Mouse (Mus musculus): ENCODE data around the gene Ube2h. TPM values are rescaled to one million over a fixed set of nuclear protein-coding genes. Genes with fewer than 3 reads are reported as not detected.
A peak's percentile ranks its signal among the peaks of the same experiment; 100 is the strongest.

The Ube2h gene
- polyA plus RNA-seq, 1 experiment from 2014 or later: 58.4 TPM

- Histone ChIP-seq H3K4me1 (ENCODE audit: control insufficient read depth, insufficient read depth, low read length) (peaks cover 7% of the 10 kb centered on the region; the same call in 1 of the 2 replicates), H3K9me3 (replicated peaks; ENCODE audit: control insufficient read depth, low read length) (no peaks in the 10 kb centered on the region), H3K9ac (ENCODE audit: low read depth, low read length) (no peak overlapping the region), H3K27me3 (ENCODE audit: control insufficient read depth, insufficient read depth, low read length) (no peaks in the 10 kb centered on the region), H3K4me3 (ENCODE audit: low read depth, low read length) (no peak overlapping the region), H3K4me2 (peak overlapping the region; percentile 12; the same call in 1 of the 2 replicates), H3K36me3 (ENCODE audit: control insufficient read depth, insufficient read depth, low read length) (no peaks in the 10 kb centered on the region), H3K27ac (ENCODE audit: low read depth, low read length) (no peak overlapping the region; the same call in 1 of the 2 replicates)
- ATAC-seq (replicated peaks; ENCODE audit: insufficient number of reproducible peaks, low FRiP score, low TSS enrichment): no peak; the same call in 1 of the 2 replicates
- 20% methylated on average over 5 of the region's 5 CpGs for WGBS (ENCODE audit: insufficient replicate concordance)
These were observed 32.6 kb upstream of the Ube2h start for GRCm38 (mm10) chr6:30336912-30337311.

- 56% methylated on average over 4 of the region's 4 CpGs for WGBS (ENCODE audit: insufficient replicate concordance)
These were observed 27.9 kb upstream of the Ube2h start for GRCm38 (mm10) chr6:30332262-30332661.

GRCm38 (mm10) chr6:30330706-30331105 lies 26.4 kb upstream of the Ube2h start:
- no peak for ATAC-seq (replicated peaks; ENCODE audit: insufficient number of reproducible peaks, low FRiP score, low TSS enrichment)
- no peaks in the 10 kb centered on the region for H3K27me3 ChIP-seq (ENCODE audit: control insufficient read depth, insufficient read depth, low read length)
- 69% methylated on average over 5 of the region's 5 CpGs for WGBS (ENCODE audit: insufficient replicate concordance)
- H3K27ac ChIP-seq (ENCODE audit: low read depth, low read length): no peak overlapping the region
- no peaks in the 10 kb centered on the region for H3K4me1 ChIP-seq (ENCODE audit: control insufficient read depth, insufficient read depth, low read length)
- H3K9me3 ChIP-seq (replicated peaks; ENCODE audit: control insufficient read depth, low read length): no peaks in the 10 kb centered on the region
- no peak overlapping the region for H3K9ac ChIP-seq (ENCODE audit: low read depth, low read length)
- no peaks in the 10 kb centered on the region for H3K36me3 ChIP-seq (ENCODE audit: control insufficient read depth, insufficient read depth, low read length)
- no peak overlapping the region for H3K4me3 ChIP-seq (ENCODE audit: low read depth, low read length)
- H3K4me2 ChIP-seq: no peak overlapping the region

More at GRCm38 (mm10) chr6:30332262-30332661, 27.9 kb upstream of the Ube2h start:
- ATAC-seq (replicated peaks; ENCODE audit: insufficient number of reproducible peaks, low FRiP score, low TSS enrichment): no peak
- no peak overlapping the region for H3K9ac ChIP-seq (ENCODE audit: low read depth, low read length)
- H3K36me3 ChIP-seq (ENCODE audit: control insufficient read depth, insufficient read depth, low read length): no peaks in the 10 kb centered on the region
- H3K27me3 ChIP-seq (ENCODE audit: control insufficient read depth, insufficient read depth, low read length): no peaks in the 10 kb centered on the region
- no peak overlapping the region for H3K27ac ChIP-seq (ENCODE audit: low read depth, low read length)
- no peak overlapping the region for H3K4me2 ChIP-seq
- no peak overlapping the region for H3K4me3 ChIP-seq (ENCODE audit: low read depth, low read length)
- H3K9me3 ChIP-seq (replicated peaks; ENCODE audit: control insufficient read depth, low read length): no peaks in the 10 kb centered on the region
- no peaks in the 10 kb centered on the region; the same call in 1 of the 2 replicates for H3K4me1 ChIP-seq (ENCODE audit: control insufficient read depth, insufficient read depth, low read length)

- no peak overlapping the region for H3K4me2 ChIP-seq
- ATAC-seq (replicated peaks; ENCODE audit: insufficient number of reproducible peaks, low FRiP score, low TSS enrichment): no peak
- H3K36me3 ChIP-seq (ENCODE audit: control insufficient read depth, insufficient read depth, low read length): no peaks in the 10 kb centered on the region
- no peak overlapping the region for H3K4me3 ChIP-seq (ENCODE audit: low read depth, low read length)
- no peaks in the 10 kb centered on the region for H3K27me3 ChIP-seq (ENCODE audit: control insufficient read depth, insufficient read depth, low read length)
- H3K4me1 ChIP-seq (ENCODE audit: control insufficient read depth, insufficient read depth, low read length): no peaks in the 10 kb centered on the region
- no peak overlapping the region for H3K9ac ChIP-seq (ENCODE audit: low read depth, low read length)
- no peaks in the 10 kb centered on the region for H3K9me3 ChIP-seq (replicated peaks; ENCODE audit: control insufficient read depth, low read length)
- H3K27ac ChIP-seq (ENCODE audit: low read depth, low read length): 0 out of 2 replicates have a peak overlapping the region, but pooled peaks have one; percentile 15
- WGBS (ENCODE audit: insufficient replicate concordance): 58% methylated on average over 4 of the region's 4 CpGs
These were observed 21.7 kb upstream of the Ube2h start for GRCm38 (mm10) chr6:30325932-30326501.

GRCm38 (mm10) chr6:30321002-30321401 lies 16.7 kb upstream of the Ube2h start:
- no peaks in the 10 kb centered on the region for H3K27me3 ChIP-seq (ENCODE audit: control insufficient read depth, insufficient read depth, low read length)
- WGBS (ENCODE audit: insufficient replicate concordance): 55% methylated on average over 4 of the region's 4 CpGs
- H3K4me2 ChIP-seq: no peak overlapping the region
- no peaks in the 10 kb centered on the region for H3K36me3 ChIP-seq (ENCODE audit: control insufficient read depth, insufficient read depth, low read length)
- H3K4me1 ChIP-seq (ENCODE audit: control insufficient read depth, insufficient read depth, low read length): no peaks in the 10 kb centered on the region
- ATAC-seq (replicated peaks; ENCODE audit: insufficient number of reproducible peaks, low FRiP score, low TSS enrichment): no peak
- no peak overlapping the region for H3K4me3 ChIP-seq (ENCODE audit: low read depth, low read length)
- H3K27ac ChIP-seq (ENCODE audit: low read depth, low read length): no peak overlapping the region
- no peaks in the 10 kb centered on the region for H3K9me3 ChIP-seq (replicated peaks; ENCODE audit: control insufficient read depth, low read length)
- no peak overlapping the region for H3K9ac ChIP-seq (ENCODE audit: low read depth, low read length)

- no peaks in the 10 kb centered on the region for H3K4me1 ChIP-seq (ENCODE audit: control insufficient read depth, insufficient read depth, low read length)
- no peak overlapping the region for H3K4me2 ChIP-seq
- no peak for ATAC-seq (replicated peaks; ENCODE audit: insufficient number of reproducible peaks, low FRiP score, low TSS enrichment)
- H3K9ac ChIP-seq (ENCODE audit: low read depth, low read length): no peak overlapping the region
- H3K36me3 ChIP-seq (ENCODE audit: control insufficient read depth, insufficient read depth, low read length): no peaks in the 10 kb centered on the region
- H3K9me3 ChIP-seq (replicated peaks; ENCODE audit: control insufficient read depth, low read length): no peaks in the 10 kb centered on the region
- 76% methylated on average over 5 of the region's 5 CpGs for WGBS (ENCODE audit: insufficient replicate concordance)
- no peak overlapping the region for H3K27ac ChIP-seq (ENCODE audit: low read depth, low read length)
- no peaks in the 10 kb centered on the region for H3K27me3 ChIP-seq (ENCODE audit: control insufficient read depth, insufficient read depth, low read length)
- no peak overlapping the region for H3K4me3 ChIP-seq (ENCODE audit: low read depth, low read length)
These were observed 14.9 kb upstream of the Ube2h start for GRCm38 (mm10) chr6:30319216-30319615.

GRCm38 (mm10) chr6:30312006-30312405 lies 7.7 kb upstream of the Ube2h start:
- H3K27ac ChIP-seq (ENCODE audit: low read depth, low read length): no peak overlapping the region
- H3K36me3 ChIP-seq (ENCODE audit: control insufficient read depth, insufficient read depth, low read length): no peaks in the 10 kb centered on the region
- 69% methylated on average over 1 of the region's 1 CpGs for WGBS (ENCODE audit: insufficient replicate concordance)
- no peak for ATAC-seq (replicated peaks; ENCODE audit: insufficient number of reproducible peaks, low FRiP score, low TSS enrichment)
- no peaks in the 10 kb centered on the region for H3K9me3 ChIP-seq (replicated peaks; ENCODE audit: control insufficient read depth, low read length)
- no peaks in the 10 kb centered on the region for H3K27me3 ChIP-seq (ENCODE audit: control insufficient read depth, insufficient read depth, low read length)
- H3K9ac ChIP-seq (ENCODE audit: low read depth, low read length): no peak overlapping the region
- peaks cover 18% of the 10 kb centered on the region for H3K4me1 ChIP-seq (ENCODE audit: control insufficient read depth, insufficient read depth, low read length)
- no peak overlapping the region for H3K4me2 ChIP-seq
- no peak overlapping the region for H3K4me3 ChIP-seq (ENCODE audit: low read depth, low read length)

GRCm38 (mm10) chr6:30308751-30309150 lies 4.4 kb upstream of the Ube2h start:
- H3K27me3 ChIP-seq (ENCODE audit: control insufficient read depth, insufficient read depth, low read length): no peaks in the 10 kb centered on the region
- no peak overlapping the region for H3K9ac ChIP-seq (ENCODE audit: low read depth, low read length)
- H3K4me3 ChIP-seq (ENCODE audit: low read depth, low read length): no peak overlapping the region
- H3K9me3 ChIP-seq (replicated peaks; ENCODE audit: control insufficient read depth, low read length): no peaks in the 10 kb centered on the region
- WGBS (ENCODE audit: insufficient replicate concordance): 16% methylated on average over 4 of the region's 4 CpGs
- no peaks in the 10 kb centered on the region for H3K36me3 ChIP-seq (ENCODE audit: control insufficient read depth, insufficient read depth, low read length)
- H3K4me2 ChIP-seq: no peak overlapping the region
- no peak for ATAC-seq (replicated peaks; ENCODE audit: insufficient number of reproducible peaks, low FRiP score, low TSS enrichment)
- peaks cover 28% of the 10 kb centered on the region for H3K4me1 ChIP-seq (ENCODE audit: control insufficient read depth, insufficient read depth, low read length)
- H3K27ac ChIP-seq (ENCODE audit: low read depth, low read length): peak overlapping the region; percentile 85

GRCm38 (mm10) chr6:30307691-30308090 lies 3.4 kb upstream of the Ube2h start:
- peak; percentile 84 for ATAC-seq (replicated peaks; ENCODE audit: insufficient number of reproducible peaks, low FRiP score, low TSS enrichment)
- no peaks in the 10 kb centered on the region for H3K36me3 ChIP-seq (ENCODE audit: control insufficient read depth, insufficient read depth, low read length)
- H3K4me2 ChIP-seq: peak overlapping the region; percentile 37
- H3K4me1 ChIP-seq (ENCODE audit: control insufficient read depth, insufficient read depth, low read length): peaks cover 28% of the 10 kb centered on the region
- no peaks in the 10 kb centered on the region for H3K9me3 ChIP-seq (replicated peaks; ENCODE audit: control insufficient read depth, low read length)
- H3K9ac ChIP-seq (ENCODE audit: low read depth, low read length): peak overlapping the region; percentile 36; the same call in 1 of the 2 replicates
- peak overlapping the region; percentile 85 for H3K27ac ChIP-seq (ENCODE audit: low read depth, low read length)
- H3K27me3 ChIP-seq (ENCODE audit: control insufficient read depth, insufficient read depth, low read length): no peaks in the 10 kb centered on the region
- H3K4me3 ChIP-seq (ENCODE audit: low read depth, low read length): no peak overlapping the region
- 11% methylated on average over 9 of the region's 9 CpGs for WGBS (ENCODE audit: insufficient replicate concordance)

Measured in heart, embryonic 11.5 days (tissue).